Mouse (Mus musculus): ENCODE data around the gene Rrm2. TPM values are rescaled to one million over a fixed set of nuclear protein-coding genes. Genes with fewer than 3 reads are reported as not detected.
"Not testable (repeated sequence)": the region's sequence is repeated elsewhere in the genome, so short reads cannot be mapped to it uniquely, and the experiment has no call there.

Gene Rrm2
- polyA plus RNA-seq, 1 experiment from 2014 or later: 120 TPM

- peak overlapping the region; percentile 8; the same call in 1 of the 2 replicates for H3K9ac ChIP-seq (ENCODE audit: low read depth, low read length)
- 9% methylated on average over 2 of the region's 2 CpGs for WGBS
- ATAC-seq (ENCODE audit: low read depth) (peak; percentile 91), DNase-seq (ENCODE audit: low spot score) (peak; percentile 84)
- peak overlapping the region; percentile 27 for H3K4me2 ChIP-seq (ENCODE audit: low read depth, low read length)
- H3K36me3 ChIP-seq (ENCODE audit: control insufficient read depth, insufficient read depth, low read length): no peaks in the 10 kb centered on the region
- no peak overlapping the region for H3K4me3 ChIP-seq (ENCODE audit: low read depth, low read length)
- peaks cover 10% of the 10 kb centered on the region for H3K4me1 ChIP-seq (ENCODE audit: control insufficient read depth, insufficient read depth, low read length)
- H3K9me3 ChIP-seq (ENCODE audit: control insufficient read depth, low read length): peaks cover 10% of the 10 kb centered on the region
- H3K27ac ChIP-seq (replicated peaks; ENCODE audit: low read depth, low read length): peak overlapping the region; percentile 72
- no peaks in the 10 kb centered on the region for H3K27me3 ChIP-seq (replicated peaks; ENCODE audit: control insufficient read depth, insufficient read depth, low read length)
Observed at GRCm38 (mm10) chr12:24724369-24724768, 16.3 kb downstream of the Rrm2 start.

GRCm38 (mm10) chr12:24734828-24735394, 26.9 kb downstream of the Rrm2 start:
- no peak overlapping the region for H3K4me3 ChIP-seq (ENCODE audit: low read depth, low read length)
- ATAC-seq (ENCODE audit: low read depth) (peak; percentile 41; the same call in 1 of the 2 replicates), DNase-seq (ENCODE audit: low spot score) (peak; percentile 65)
- H3K9ac ChIP-seq (ENCODE audit: low read depth, low read length): no peak overlapping the region
- H3K4me1 ChIP-seq (ENCODE audit: control insufficient read depth, insufficient read depth, low read length): no peaks in the 10 kb centered on the region
- WGBS: 74% methylated on average over 11 of the region's 13 CpGs
- no peaks in the 10 kb centered on the region for H3K9me3 ChIP-seq (ENCODE audit: control insufficient read depth, low read length)
- H3K27ac ChIP-seq (replicated peaks; ENCODE audit: low read depth, low read length): no peak overlapping the region
- H3K27me3 ChIP-seq (replicated peaks; ENCODE audit: control insufficient read depth, insufficient read depth, low read length): no peaks in the 10 kb centered on the region
- no peak overlapping the region for H3K4me2 ChIP-seq (ENCODE audit: low read depth, low read length)
- no peaks in the 10 kb centered on the region for H3K36me3 ChIP-seq (ENCODE audit: control insufficient read depth, insufficient read depth, low read length)

- Histone ChIP-seq H3K9ac (ENCODE audit: low read depth, low read length) (no peak overlapping the region), H3K4me2 (ENCODE audit: low read depth, low read length) (no peak overlapping the region)
- ATAC-seq (ENCODE audit: low read depth): no peak
Observed at GRCm38 (mm10) chr12:24736956-24737355, 28.9 kb downstream of the Rrm2 start.

GRCm38 (mm10) chr12:24739963-24740362, 31.9 kb downstream of the Rrm2 start:
- Histone ChIP-seq H3K4me3 (ENCODE audit: low read depth, low read length) (no peak overlapping the region), H3K27ac (replicated peaks; ENCODE audit: low read depth, low read length) (no peak overlapping the region), H3K36me3 (ENCODE audit: control insufficient read depth, insufficient read depth, low read length) (no peaks in the 10 kb centered on the region), H3K4me2 (ENCODE audit: low read depth, low read length) (no peak overlapping the region), H3K9me3 (ENCODE audit: control insufficient read depth, low read length) (no peaks in the 10 kb centered on the region), H3K4me1 (ENCODE audit: control insufficient read depth, insufficient read depth, low read length) (no peaks in the 10 kb centered on the region), H3K9ac (ENCODE audit: low read depth, low read length) (no peak overlapping the region), H3K27me3 (replicated peaks; ENCODE audit: control insufficient read depth, insufficient read depth, low read length) (no peaks in the 10 kb centered on the region)
- DNase-seq (ENCODE audit: low spot score): no peak
- ATAC-seq (ENCODE audit: low read depth): no peak
- WGBS: 67% methylated on average over 1 of the region's 1 CpGs

More at GRCm38 (mm10) chr12:24736956-24737355, 28.9 kb downstream of the Rrm2 start:
- H3K4me3 ChIP-seq (ENCODE audit: low read depth, low read length): no peak overlapping the region
- WGBS: 66% methylated on average over 2 of the region's 2 CpGs
- no peaks in the 10 kb centered on the region for H3K27me3 ChIP-seq (replicated peaks; ENCODE audit: control insufficient read depth, insufficient read depth, low read length)
- H3K27ac ChIP-seq (replicated peaks; ENCODE audit: low read depth, low read length): no peak overlapping the region
- H3K4me1 ChIP-seq (ENCODE audit: control insufficient read depth, insufficient read depth, low read length): no peaks in the 10 kb centered on the region
- no peaks in the 10 kb centered on the region for H3K9me3 ChIP-seq (ENCODE audit: control insufficient read depth, low read length)
- DNase-seq (ENCODE audit: low spot score): no peak
- no peaks in the 10 kb centered on the region for H3K36me3 ChIP-seq (ENCODE audit: control insufficient read depth, insufficient read depth, low read length)

GRCm38 (mm10) chr12:24741535-24741934, 33.5 kb downstream of the Rrm2 start:
- WGBS: 69% methylated on average over 6 of the region's 6 CpGs
- H3K4me2 ChIP-seq (ENCODE audit: low read depth, low read length); H3K27ac ChIP-seq (replicated peaks; ENCODE audit: low read depth, low read length); H3K4me3 ChIP-seq (ENCODE audit: low read depth, low read length); ATAC-seq (ENCODE audit: low read depth); H3K36me3 ChIP-seq (ENCODE audit: control insufficient read depth, insufficient read depth, low read length); H3K9me3 ChIP-seq (ENCODE audit: control insufficient read depth, low read length); H3K27me3 ChIP-seq (replicated peaks; ENCODE audit: control insufficient read depth, insufficient read depth, low read length); H3K9ac ChIP-seq (ENCODE audit: low read depth, low read length); DNase-seq (ENCODE audit: low spot score); H3K4me1 ChIP-seq (ENCODE audit: control insufficient read depth, insufficient read depth, low read length): not testable (repeated sequence)

GRCm38 (mm10) chr12:24744309-24744708, 36.3 kb downstream of the Rrm2 start:
- H3K27me3 ChIP-seq (replicated peaks; ENCODE audit: control insufficient read depth, insufficient read depth, low read length): no peaks in the 10 kb centered on the region
- no peaks in the 10 kb centered on the region for H3K36me3 ChIP-seq (ENCODE audit: control insufficient read depth, insufficient read depth, low read length)
- H3K27ac ChIP-seq (replicated peaks; ENCODE audit: low read depth, low read length): no peak overlapping the region
- 55% methylated on average over 1 of the region's 1 CpGs for WGBS
- no peak overlapping the region for H3K9ac ChIP-seq (ENCODE audit: low read depth, low read length)
- no peaks in the 10 kb centered on the region for H3K4me1 ChIP-seq (ENCODE audit: control insufficient read depth, insufficient read depth, low read length)
- ATAC-seq (ENCODE audit: low read depth): no peak
- no peak overlapping the region for H3K4me2 ChIP-seq (ENCODE audit: low read depth, low read length)
- H3K4me3 ChIP-seq (ENCODE audit: low read depth, low read length): no peak overlapping the region
- no peak for DNase-seq (ENCODE audit: low spot score)
- no peaks in the 10 kb centered on the region for H3K9me3 ChIP-seq (ENCODE audit: control insufficient read depth, low read length)

- no peaks in the 10 kb centered on the region for H3K27me3 ChIP-seq (replicated peaks; ENCODE audit: control insufficient read depth, insufficient read depth, low read length)
- DNase-seq (ENCODE audit: low spot score): peak; percentile 82
- no peak overlapping the region for H3K4me2 ChIP-seq (ENCODE audit: low read depth, low read length)
- ATAC-seq (ENCODE audit: low read depth): peak; percentile 74
- H3K9me3 ChIP-seq (ENCODE audit: control insufficient read depth, low read length): no peaks in the 10 kb centered on the region
- H3K27ac ChIP-seq (replicated peaks; ENCODE audit: low read depth, low read length): peak overlapping the region; percentile 53; the same call in 1 of the 2 replicates
- WGBS: 28% methylated on average over 5 of the region's 5 CpGs
- no peak overlapping the region for H3K4me3 ChIP-seq (ENCODE audit: low read depth, low read length)
- no peaks in the 10 kb centered on the region for H3K4me1 ChIP-seq (ENCODE audit: control insufficient read depth, insufficient read depth, low read length)
- no peak overlapping the region for H3K9ac ChIP-seq (ENCODE audit: low read depth, low read length)
- no peaks in the 10 kb centered on the region for H3K36me3 ChIP-seq (ENCODE audit: control insufficient read depth, insufficient read depth, low read length)
Observed at GRCm38 (mm10) chr12:24746579-24747296, 38.7 kb downstream of the Rrm2 start.

GRCm38 (mm10) chr12:24747297-24747696, 39.3 kb downstream of the Rrm2 start:
- H3K4me2 ChIP-seq (ENCODE audit: low read depth, low read length): no peak overlapping the region
- 60% methylated on average over 8 of the region's 8 CpGs for WGBS
- H3K27ac ChIP-seq (replicated peaks; ENCODE audit: low read depth, low read length): peak overlapping the region; percentile 18; the same call in 1 of the 2 replicates
- no peaks in the 10 kb centered on the region for H3K9me3 ChIP-seq (ENCODE audit: control insufficient read depth, low read length)
- no peaks in the 10 kb centered on the region for H3K4me1 ChIP-seq (ENCODE audit: control insufficient read depth, insufficient read depth, low read length)
- H3K4me3 ChIP-seq (ENCODE audit: low read depth, low read length): no peak overlapping the region
- DNase-seq (ENCODE audit: low spot score) (no peak), ATAC-seq (ENCODE audit: low read depth) (no peak)
- no peaks in the 10 kb centered on the region for H3K27me3 ChIP-seq (replicated peaks; ENCODE audit: control insufficient read depth, insufficient read depth, low read length)
- no peaks in the 10 kb centered on the region for H3K36me3 ChIP-seq (ENCODE audit: control insufficient read depth, insufficient read depth, low read length)
- no peak overlapping the region for H3K9ac ChIP-seq (ENCODE audit: low read depth, low read length)

GRCm38 (mm10) chr12:24750521-24750920, 42.5 kb downstream of the Rrm2 start:
- no peak for ATAC-seq (ENCODE audit: low read depth)
- Histone ChIP-seq H3K4me3 (ENCODE audit: low read depth, low read length) (no peak overlapping the region), H3K4me2 (ENCODE audit: low read depth, low read length) (no peak overlapping the region), H3K27ac (replicated peaks; ENCODE audit: low read depth, low read length) (no peak overlapping the region), H3K27me3 (replicated peaks; ENCODE audit: control insufficient read depth, insufficient read depth, low read length) (no peaks in the 10 kb centered on the region), H3K9me3 (ENCODE audit: control insufficient read depth, low read length) (no peaks in the 10 kb centered on the region), H3K9ac (ENCODE audit: low read depth, low read length) (no peak overlapping the region), H3K4me1 (ENCODE audit: control insufficient read depth, insufficient read depth, low read length) (no peaks in the 10 kb centered on the region), H3K36me3 (ENCODE audit: control insufficient read depth, insufficient read depth, low read length) (no peaks in the 10 kb centered on the region)
- DNase-seq (ENCODE audit: low spot score): no peak
- 82% methylated on average over 6 of the region's 6 CpGs for WGBS

Data from embryonic facial prominence, embryonic 14.5 days (tissue).